Mouse (Mus musculus) lung, embryonic 14.5 days (tissue): ENCODE measurements around the gene Rabepk. TPM values are rescaled to one million over a fixed set of nuclear protein-coding genes. Genes with fewer than 3 reads are reported as not detected.

Source experiments
- ATAC-seq: fragments of 200-750 bp; cut with Nextera tagmentation; 2 replicates; pipeline ENCODE4 v1.8.0; 2017; ENCODE audit warnings: mild to moderate bottlenecking, moderate TSS enrichment, moderate library complexity; ENCODE audit not compliant: insufficient read depth
- DNase-seq: peaks from one replicate; pipeline ENCODE4 v3.0.0-alpha.2; 2015
- H3K27ac ChIP-seq: fragments of 300-500 bp; sonication (generic); 2 replicates; pipeline ENCODE4 v1.5.1; 2014; ENCODE audit warnings: low read depth, mild to moderate bottlenecking, moderate library complexity
- H3K27me3 ChIP-seq: fragments of 300-500 bp; sonication (generic); 2 replicates; pipeline ENCODE4 v1.6.1; 2014; ENCODE audit warnings: low read length, control low read depth; ENCODE audit not compliant: insufficient read depth
- H3K36me3 ChIP-seq: fragments of 300-500 bp; sonication (generic); 2 replicates; pipeline ENCODE4 v1.6.1; 2014; ENCODE audit warnings: control low read depth; ENCODE audit not compliant: insufficient read depth
- H3K4me1 ChIP-seq: fragments of 300-500 bp; sonication (generic); 2 replicates; pipeline ENCODE4 v1.6.1; 2014; ENCODE audit warnings: antibody characterized with exemption, control low read depth; ENCODE audit not compliant: insufficient read depth
- H3K4me2 ChIP-seq: fragments of 300-500 bp; sonication (generic); 2 replicates; pipeline ENCODE4 v1.6.1; 2014; ENCODE audit warnings: mild to moderate bottlenecking
- H3K4me3 ChIP-seq: fragments of 300-500 bp; sonication (generic); 2 replicates; pipeline ENCODE4 v1.5.1; 2014; ENCODE audit warnings: low read depth, low read length
- H3K9ac ChIP-seq: fragments of 300-500 bp; sonication (generic); 2 replicates; pipeline ENCODE4 v1.6.1; 2014
- H3K9me3 ChIP-seq: fragments of 300-500 bp; sonication (generic); 2 replicates; pipeline ENCODE4 v1.6.1; 2016; ENCODE audit warnings: low read depth, low read length, control low read depth
- CTCF ChIP-seq: IDR thresholded peaks from 2 replicates; pipeline ENCODE4 v1.5.1; 2016; ENCODE audit warnings: antibody characterized with exemption, low read depth
- WGBS: fragments of 180-500 bp; shearing (Covaris S2); extraction: QIAGEN DNeasy Blood & Tissue Kit; methylation state at CpG from one replicate; pipeline ENCODE4 v1.1.7; 2014; 5-methylcytosine and 5-hydroxymethylcytosine counted together
- polyA plus RNA-seq: library from polyadenylated mRNA; unstranded; fragments of >200 nt; fragmentation: Nextera tagmentation; extraction: Ambion mirVana; gene quantifications from 2 replicates; pipeline ENCODE4 v1.2.1, GENCODE M21; 2014

Rabepk gene
- polyA plus RNA-seq, 1 experiment from 2014 or later, result 45.0 TPM

GRCm38 (mm10) chr2:34754551-34755358 lies 45.0 kb downstream of the Rabepk start, which contains the start of gene Gapvd1:
TSS of gene Gapvd1 (minus strand) at chr2:34755232.
- H3K27ac ChIP-seq, result peak within 1 kb of the TSS; percentile 94
- TF ChIP-seq CTCF, result no peak
- no peaks in the 10 kb centered on the region for H3K4me1 ChIP-seq
- ATAC-seq (0 out of 2 replicates have a peak, but pooled peaks have one; percentile 38), DNase-seq (peak; percentile 62)
- no peaks in the 10 kb centered on the region for H3K9me3 ChIP-seq
- H3K4me2 ChIP-seq, result peak within 1 kb of the TSS; percentile 75
- WGBS, result under 1% methylated on average over 14 of the region's 14 CpGs
- H3K36me3 ChIP-seq, result no peaks in the 10 kb centered on the region
- H3K4me3 ChIP-seq, result peak within 1 kb of the TSS; percentile 93
- peak within 1 kb of the TSS; percentile 93 for H3K9ac ChIP-seq
- no peaks in the 10 kb centered on the region for H3K27me3 ChIP-seq

- Histone ChIP-seq H3K4me2 (peak overlapping the region; percentile 75), H3K9ac (peak overlapping the region; percentile 93), H3K27ac (peak overlapping the region; percentile 94), H3K9me3 (no peaks in the 10 kb centered on the region), H3K36me3 (no peaks in the 10 kb centered on the region), H3K27me3 (no peaks in the 10 kb centered on the region), H3K4me1 (no peaks in the 10 kb centered on the region), H3K4me3 (peak overlapping the region; percentile 93)
- WGBS, result under 1% methylated on average over 84 of the region's 106 CpGs
- DNase-seq (peak; percentile 93), ATAC-seq (peak; percentile 94)
- TF ChIP-seq CTCF, result no peak
Observed at GRCm38 (mm10) chr2:34753811-34754550, 45.7 kb downstream of the Rabepk start.

GRCm38 (mm10) chr2:34750245-34750644 lies 49.5 kb downstream of the Rabepk start:
- Histone ChIP-seq H3K36me3 (0 out of 2 replicates have a peak, but pooled peaks cover 4% of the 10 kb centered on the region), H3K9me3 (no peaks in the 10 kb centered on the region), H3K27ac (no peak overlapping the region), H3K27me3 (no peaks in the 10 kb centered on the region), H3K9ac (no peak overlapping the region), H3K4me2 (no peak overlapping the region), H3K4me1 (no peaks in the 10 kb centered on the region), H3K4me3 (no peak overlapping the region)
- DNase-seq (no peak), ATAC-seq (no peak)
- TF ChIP-seq CTCF, result no peak
- 71% methylated on average over 2 of the region's 2 CpGs for WGBS

- Histone ChIP-seq H3K4me2 (no peak overlapping the region), H3K9ac (no peak overlapping the region), H3K27me3 (no peaks in the 10 kb centered on the region), H3K4me3 (no peak overlapping the region), H3K36me3 (0 out of 2 replicates have a peak, but pooled peaks cover 7% of the 10 kb centered on the region), H3K4me1 (no peaks in the 10 kb centered on the region), H3K9me3 (no peaks in the 10 kb centered on the region), H3K27ac (no peak overlapping the region)
- TF ChIP-seq CTCF, result no peak
- ATAC-seq (no peak), DNase-seq (no peak)
- 87% methylated on average over 4 of the region's 4 CpGs for WGBS
Observed at GRCm38 (mm10) chr2:34748479-34748878, 51.2 kb downstream of the Rabepk start.

GRCm38 (mm10) chr2:34745673-34746072 lies 54.0 kb downstream of the Rabepk start:
- Histone ChIP-seq H3K4me3 (no peak overlapping the region), H3K27me3 (no peaks in the 10 kb centered on the region), H3K9ac (no peak overlapping the region), H3K27ac (no peak overlapping the region), H3K36me3 (0 out of 2 replicates have a peak, but pooled peaks cover 11% of the 10 kb centered on the region), H3K4me1 (no peaks in the 10 kb centered on the region), H3K9me3 (no peaks in the 10 kb centered on the region), H3K4me2 (no peak overlapping the region)
- TF ChIP-seq CTCF, result no peak
- DNase-seq (no peak), ATAC-seq (no peak)
- WGBS, result 85% methylated on average over 2 of the region's 2 CpGs

GRCm38 (mm10) chr2:34744476-34744875 lies 55.2 kb downstream of the Rabepk start:
- no peak overlapping the region for H3K4me3 ChIP-seq
- no peak overlapping the region for H3K9ac ChIP-seq
- no peak for ATAC-seq
- no peak for DNase-seq
- no peaks in the 10 kb centered on the region for H3K27me3 ChIP-seq
- no peak overlapping the region for H3K27ac ChIP-seq
- no peaks in the 10 kb centered on the region for H3K9me3 ChIP-seq
- TF ChIP-seq CTCF, result no peak
- H3K4me2 ChIP-seq, result no peak overlapping the region
- 0 out of 2 replicates have a peak, but pooled peaks cover 11% of the 10 kb centered on the region for H3K36me3 ChIP-seq
- 95% methylated on average over 8 of the region's 8 CpGs for WGBS
- H3K4me1 ChIP-seq, result no peaks in the 10 kb centered on the region

GRCm38 (mm10) chr2:34742675-34743074 lies 57.0 kb downstream of the Rabepk start:
- 89% methylated on average over 8 of the region's 8 CpGs for WGBS

More at GRCm38 (mm10) chr2:34742675-34743074, 57.0 kb downstream of the Rabepk start:
- Histone ChIP-seq H3K4me1 (no peaks in the 10 kb centered on the region), H3K27ac (no peak overlapping the region), H3K27me3 (no peaks in the 10 kb centered on the region), H3K4me2 (no peak overlapping the region), H3K9me3 (no peaks in the 10 kb centered on the region), H3K4me3 (no peak overlapping the region), H3K36me3 (0 out of 2 replicates have a peak, but pooled peaks cover 11% of the 10 kb centered on the region), H3K9ac (no peak overlapping the region)
- ATAC-seq (no peak), DNase-seq (no peak)
- TF ChIP-seq CTCF, result no peak
